Mouse (Mus musculus): ENCODE measurements around the gene Serpina6.

Serpina6 gene

DNA sequence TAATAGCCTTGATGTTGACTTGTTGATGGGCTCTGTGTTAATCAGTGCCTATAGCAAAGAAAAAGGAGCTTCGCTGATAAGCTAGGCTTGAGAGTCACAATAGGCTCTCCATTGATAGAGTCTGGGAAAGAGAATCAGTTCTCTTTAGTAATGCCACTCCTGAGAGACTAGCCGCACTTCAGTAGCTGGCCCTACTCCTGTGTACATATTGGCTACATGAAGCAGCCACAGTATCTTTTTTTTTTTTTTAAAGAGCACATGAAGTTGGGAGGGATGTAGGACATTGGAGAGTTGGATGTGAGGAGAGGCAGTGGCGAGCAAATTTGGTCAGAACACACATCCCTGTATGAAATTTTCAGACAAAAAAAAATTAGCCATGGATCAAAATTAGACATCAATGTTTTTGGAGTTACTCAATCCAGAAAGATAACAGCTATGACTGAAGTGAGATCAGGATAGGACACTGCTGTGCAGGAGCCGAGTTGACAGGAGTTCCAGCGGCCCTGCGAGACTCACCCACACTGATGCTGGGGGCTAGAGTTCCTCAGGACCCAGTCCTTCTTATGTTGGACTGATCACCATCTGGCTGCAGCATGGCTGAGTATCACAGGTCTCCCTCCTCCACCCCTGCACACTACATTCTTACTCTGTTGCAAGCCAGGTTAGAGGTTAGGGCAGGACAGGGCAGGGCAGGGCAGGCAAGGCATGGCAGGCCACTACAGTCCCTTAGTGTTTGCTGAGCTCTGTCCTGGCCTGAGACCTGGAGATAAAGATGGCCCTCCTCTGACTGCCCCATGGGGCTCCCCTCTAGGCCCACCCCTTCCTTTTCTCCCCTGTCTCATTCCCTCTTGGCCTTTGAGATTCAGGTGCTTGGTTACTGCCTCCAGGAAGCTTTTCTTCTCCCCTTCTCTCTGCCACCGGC lies 1.6 kb downstream of the Serpina6 start:
- no peak for DNase-seq (ENCODE audit: low spot score in 2 of 2)

DNA sequence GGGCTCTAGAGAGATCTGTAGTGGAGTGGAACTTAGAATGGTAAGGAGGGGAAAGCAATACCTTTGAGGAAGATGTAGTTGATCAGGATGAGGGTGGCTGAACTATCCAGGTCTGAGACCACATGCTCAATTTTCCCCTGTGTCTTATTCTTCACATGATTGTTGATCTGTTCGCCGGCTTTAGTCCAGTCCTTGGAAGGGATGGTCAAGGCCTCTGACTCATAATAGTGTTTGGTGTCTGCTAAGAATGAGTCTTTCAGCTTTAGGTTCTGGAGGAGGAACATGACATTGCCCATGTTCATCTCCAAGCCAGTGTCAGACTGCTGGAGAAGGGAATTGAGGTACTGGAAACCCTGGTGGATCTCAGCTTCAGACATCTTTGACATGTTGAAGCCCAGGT lies 3.2 kb downstream of the Serpina6 start:
- DNase-seq (ENCODE audit: low spot score in 2 of 2): no peak

- DNase-seq (ENCODE audit: low spot score in 2 of 2): no peak
Measured at GRCm38 (mm10) chr12:103646314-103646713, 10.7 kb downstream of the Serpina6 start.

GRCm38 (mm10) chr12:103644601-103645000 lies 12.4 kb downstream of the Serpina6 start:
- DNase-seq (ENCODE audit: low spot score in 2 of 2): no peak

DNA sequence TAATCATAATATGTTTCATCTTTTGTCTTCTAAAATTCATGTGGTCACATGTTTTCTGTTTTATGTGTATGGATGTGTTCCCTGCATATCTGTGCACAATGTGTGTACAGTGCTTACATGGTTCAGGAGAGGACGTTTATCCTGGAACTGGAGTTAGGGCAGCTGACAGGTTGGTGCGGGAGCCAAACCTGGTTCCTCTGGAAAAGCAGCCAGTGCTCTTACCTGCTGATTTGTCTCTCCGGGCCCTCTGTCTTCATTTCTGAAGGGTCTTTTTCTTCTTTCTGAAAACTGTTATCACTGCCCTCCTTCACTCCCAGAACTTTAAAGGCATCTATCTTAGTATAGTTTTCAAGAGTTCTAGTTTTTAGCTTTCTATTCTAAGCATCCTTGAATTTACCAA lies 13.2 kb downstream of the Serpina6 start:
- DNase-seq (ENCODE audit: low spot score in 2 of 2): no peak

GRCm38 (mm10) chr12:103643336-103643735 lies 13.7 kb downstream of the Serpina6 start:
- DNase-seq (ENCODE audit: low spot score in 2 of 2): peak; percentile 13 to 36

DNA sequence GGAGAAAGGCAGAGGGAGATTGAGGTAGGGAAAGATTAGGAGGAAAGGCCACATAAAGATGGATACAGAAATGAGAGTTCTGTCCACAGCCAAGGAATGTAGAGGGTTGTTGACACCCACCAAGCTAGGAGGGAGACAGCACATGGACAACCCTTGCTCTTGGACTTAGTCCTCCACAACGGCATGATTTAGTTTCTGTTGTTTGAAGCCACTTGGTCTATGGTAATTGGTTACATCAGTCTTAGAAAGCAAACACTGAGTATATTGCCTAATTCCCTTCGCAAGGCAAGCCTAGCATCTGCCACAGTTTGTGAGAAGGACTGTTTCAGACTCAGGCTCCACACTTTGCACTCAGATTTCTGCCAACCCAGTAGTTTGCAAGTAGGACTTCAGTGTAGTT lies 21.2 kb downstream of the Serpina6 start:
- DNase-seq (ENCODE audit: low spot score in 2 of 2): no peak

DNA sequence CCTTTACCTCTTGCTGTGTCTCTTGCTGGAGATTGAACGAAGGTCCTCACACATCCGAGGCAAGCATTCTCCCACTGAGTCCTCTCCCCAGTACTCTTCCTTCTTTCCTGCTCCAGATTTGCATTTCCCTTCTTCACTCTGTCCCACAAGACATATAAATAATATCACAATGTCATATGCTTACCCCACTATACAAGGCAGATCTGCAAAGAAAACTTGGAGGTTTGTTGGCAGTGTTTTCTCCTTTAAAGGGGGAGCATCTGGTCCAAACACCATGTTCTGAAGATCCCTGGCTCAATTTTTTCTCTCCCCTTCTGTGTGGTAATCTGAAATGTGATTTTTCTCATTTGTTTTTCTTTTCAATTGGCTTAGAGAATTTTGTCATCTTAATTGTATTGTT lies 22.6 kb downstream of the Serpina6 start:
- DNase-seq (ENCODE audit: low spot score in 2 of 2): no peak

GRCm38 (mm10) chr12:103631203-103631612 lies 25.8 kb downstream of the Serpina6 start, which contains the start of gene Serpina10:
Serpina10 (minus strand) TSS chr12:103631444.
- no peak for DNase-seq (ENCODE audit: low spot score in 2 of 2)

GRCm38 (mm10) chr12:103616860-103617261 lies 40.2 kb downstream of the Serpina6 start:
- no peak for DNase-seq (ENCODE audit: low spot score in 2 of 2)

- DNase-seq (ENCODE audit: low spot score in 2 of 2): no peak
Measured at GRCm38 (mm10) chr12:103615734-103616133, 41.3 kb downstream of the Serpina6 start.

GRCm38 (mm10) chr12:103615141-103615540 lies 41.9 kb downstream of the Serpina6 start:
- DNase-seq (ENCODE audit: low spot score in 2 of 2): no peak

DNA sequence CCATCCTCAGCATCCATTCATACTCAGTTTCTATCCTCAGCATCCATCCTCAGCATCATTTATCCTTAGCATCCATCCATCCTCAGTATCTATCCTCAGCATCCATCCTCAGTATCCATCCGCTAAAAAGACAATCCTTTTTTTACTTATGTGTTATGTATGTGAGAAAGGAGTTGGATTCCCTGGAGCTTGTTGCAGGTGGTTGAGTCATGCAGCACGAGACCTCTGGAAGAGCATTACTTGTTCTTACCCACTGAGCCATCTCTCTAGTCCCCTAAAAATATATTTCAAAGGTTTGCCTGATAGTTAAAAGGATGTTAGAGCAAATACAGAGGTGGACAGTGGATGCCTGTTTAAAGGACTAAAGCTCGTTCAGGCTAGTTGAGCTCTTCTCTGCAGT lies 55.2 kb downstream of the Serpina6 start:
- DNase-seq (ENCODE audit: low spot score in 2 of 2): no peak

DNA sequence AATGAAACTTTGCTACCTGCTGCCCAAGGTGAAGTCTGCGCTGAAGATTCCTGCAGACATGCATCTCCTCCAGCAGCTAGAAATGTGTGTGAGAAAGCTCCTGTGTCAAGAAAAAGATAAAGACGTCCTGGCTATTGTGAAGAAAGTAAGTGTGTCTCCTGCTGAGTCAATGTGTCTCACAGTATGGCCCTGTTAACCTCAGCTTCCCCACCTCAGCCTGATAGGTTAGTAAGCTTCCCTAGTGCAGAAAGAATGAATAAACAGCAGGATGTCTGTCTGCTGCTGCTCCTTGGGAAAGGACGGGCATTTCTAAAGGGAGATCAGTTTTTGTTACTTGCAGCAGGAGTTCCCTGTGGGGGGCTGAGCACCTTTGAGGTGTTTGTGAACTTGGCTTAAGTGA lies 56.6 kb downstream of the Serpina6 start:
- no peak for DNase-seq (ENCODE audit: low spot score in 2 of 2)

- no peak for DNase-seq (ENCODE audit: low spot score in 2 of 2)
Measured at GRCm38 (mm10) chr12:103598411-103598810, 58.6 kb downstream of the Serpina6 start.
